Mouse (Mus musculus) hindbrain, postnatal 0 days (tissue): ENCODE measurements around the gene Gm12216. TPM values are rescaled to one million over a fixed set of nuclear protein-coding genes. Genes with fewer than 3 reads are reported as not detected.
"Not testable (repeated sequence)": the region's sequence is repeated elsewhere in the genome, so short reads cannot be mapped to it uniquely, and the experiment has no call there.

Experiments
- ATAC-seq: fragments of 200-750 bp; cut with Nextera tagmentation; 2 replicates; pipeline ENCODE4 v1.8.0; 2017; ENCODE audit warnings: mild to moderate bottlenecking, moderate TSS enrichment, moderate library complexity
- DNase-seq: peaks from one replicate; pipeline ENCODE4 v3.0.0-alpha.2; 2015; ENCODE audit warnings: low spot score
- H3K27ac ChIP-seq: fragments of 300-500 bp; sonication (generic); 2 replicates; pipeline ENCODE4 v1.5.1; 2014; ENCODE audit warnings: mild to moderate bottlenecking
- H3K27me3 ChIP-seq: fragments of 300-500 bp; sonication (generic); 2 replicates; pipeline ENCODE4 v1.6.1; 2014; ENCODE audit warnings: low read length, mixed read lengths; ENCODE audit not compliant: insufficient read depth
- H3K36me3 ChIP-seq: fragments of 300-500 bp; sonication (generic); 2 replicates; pipeline ENCODE4 v1.6.1; 2014; ENCODE audit warnings: low read length, mixed read lengths; ENCODE audit not compliant: insufficient read depth
- H3K4me1 ChIP-seq: fragments of 300-500 bp; sonication (generic); 2 replicates; pipeline ENCODE4 v1.6.1; 2014; ENCODE audit warnings: antibody characterized with exemption, low read length, mixed read lengths; ENCODE audit not compliant: insufficient read depth
- H3K4me2 ChIP-seq: fragments of 300-500 bp; sonication (generic); 2 replicates; pipeline ENCODE4 v1.6.1; 2014; ENCODE audit warnings: low read depth, mild to moderate bottlenecking, low read length, moderate library complexity, mixed read lengths
- H3K4me3 ChIP-seq: fragments of 300-500 bp; sonication (generic); 2 replicates; pipeline ENCODE4 v1.5.1; 2014; ENCODE audit warnings: low read length
- H3K9ac ChIP-seq: fragments of 300-500 bp; sonication (generic); replicated peaks from 2 replicates; pipeline ENCODE4 v1.6.1; 2014; ENCODE audit warnings: mild to moderate bottlenecking, low read length, moderate library complexity, mixed read lengths
- H3K9me3 ChIP-seq: fragments of 300-500 bp; sonication (generic); 2 replicates; pipeline ENCODE4 v1.6.1; 2016; ENCODE audit warnings: low read length, mixed read lengths
- CTCF ChIP-seq: IDR thresholded peaks from 2 replicates; pipeline ENCODE4 v1.5.1; 2016; ENCODE audit warnings: antibody characterized with exemption, control low read depth, low read depth
- WGBS: fragments of 180-500 bp; shearing (Covaris S2); extraction: QIAGEN DNeasy Blood & Tissue Kit; methylation state at CpG from one replicate; pipeline ENCODE4 v1.1.7; 2014; 5-methylcytosine and 5-hydroxymethylcytosine counted together
- polyA plus RNA-seq: library from polyadenylated mRNA; unstranded; fragments of >200 nt; fragmentation: Nextera tagmentation; extraction: Ambion mirVana; gene quantifications from 2 replicates; pipeline ENCODE4 v1.2.1, GENCODE M21; 2015
- total RNA-seq: library from RNA; depleted of rRNA; stranded (reverse); fragments of >200 nt; gene quantifications from 2 replicates; pipeline ENCODE4 v1.2.3, GENCODE M21; 2014

The Gm12216 gene
- total and polyA plus RNA-seq, 2 experiments from 2014 or later, result 1.2 TPM; not detected in 1

DNA sequence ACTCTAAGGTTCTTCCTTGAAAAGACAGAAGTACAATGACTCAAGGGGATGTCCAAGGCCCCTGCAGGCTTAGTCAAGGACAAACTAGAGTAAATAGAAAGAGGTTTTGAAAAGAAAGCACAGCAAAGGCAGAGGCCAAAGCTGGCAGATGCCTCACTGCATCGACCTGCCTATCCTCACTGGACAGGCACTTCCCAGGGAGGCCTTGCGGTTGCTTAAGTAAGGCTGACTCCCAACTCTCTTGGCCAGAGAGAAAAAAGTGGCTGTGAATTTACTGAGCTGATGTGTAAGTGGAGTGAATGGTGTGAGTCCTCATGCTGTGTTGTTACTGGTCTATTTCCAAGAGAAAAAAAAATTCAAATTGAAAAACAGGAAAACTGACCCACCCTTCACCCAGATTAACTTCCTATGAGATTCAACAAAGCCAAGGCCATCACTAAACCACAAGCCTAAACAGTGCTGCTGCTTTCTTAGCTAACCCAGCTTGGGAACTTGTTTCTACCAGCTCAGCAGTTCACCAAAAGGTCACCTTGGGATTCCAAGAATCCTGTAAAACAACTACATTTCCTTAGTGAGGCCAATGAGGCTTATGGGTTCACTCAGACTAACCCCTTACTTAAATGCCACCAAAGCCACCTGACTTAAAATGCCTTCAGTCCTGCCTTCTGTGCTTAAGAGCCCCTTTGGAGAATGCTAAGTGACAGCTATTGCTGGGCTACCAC lies 12.9 kb upstream of the Gm12216 start:
- no peak for TF ChIP-seq CTCF
- Histone ChIP-seq H3K4me3 (no peak overlapping the region), H3K36me3 (peaks cover 5% of the 10 kb centered on the region; the same call in 1 of the 2 replicates), H3K9me3 (no peaks in the 10 kb centered on the region), H3K27ac (no peak overlapping the region), H3K27me3 (no peaks in the 10 kb centered on the region), H3K9ac (no peak overlapping the region), H3K4me1 (no peaks in the 10 kb centered on the region), H3K4me2 (no peak overlapping the region)
- ATAC-seq (no peak), DNase-seq (no peak)
- 86% methylated on average over 2 of the region's 2 CpGs for WGBS

DNA sequence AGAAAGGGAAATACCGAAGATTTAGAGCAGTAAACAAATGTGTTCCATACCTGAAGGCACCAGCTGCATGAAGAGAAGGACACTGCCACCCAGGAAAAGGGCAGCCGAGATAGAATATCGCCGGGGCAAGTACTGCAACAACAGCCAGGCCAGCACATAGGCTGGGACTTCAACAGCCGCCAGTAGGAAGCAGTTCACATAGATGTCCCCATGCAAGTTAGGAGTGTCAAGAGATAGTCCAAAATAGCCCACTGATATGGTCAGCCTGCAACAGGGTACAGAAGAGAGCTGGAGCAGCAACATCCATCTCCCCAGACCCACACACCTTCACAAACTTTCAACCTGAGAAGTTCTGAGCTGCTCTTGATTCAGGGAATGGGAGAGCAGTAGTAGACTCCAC lies 10.1 kb upstream of the Gm12216 start:
- H3K4me1 ChIP-seq, result no peaks in the 10 kb centered on the region
- no peak overlapping the region for H3K4me3 ChIP-seq
- H3K9me3 ChIP-seq, result no peaks in the 10 kb centered on the region
- H3K27ac ChIP-seq, result no peak overlapping the region
- no peak overlapping the region for H3K9ac ChIP-seq
- no peaks in the 10 kb centered on the region for H3K27me3 ChIP-seq
- H3K36me3 ChIP-seq, result peaks cover 5% of the 10 kb centered on the region; the same call in 1 of the 2 replicates
- no peak for DNase-seq
- TF ChIP-seq CTCF, result no peak
- 92% methylated on average over 5 of the region's 5 CpGs for WGBS
- no peak overlapping the region for H3K4me2 ChIP-seq
- ATAC-seq, result no peak

DNA sequence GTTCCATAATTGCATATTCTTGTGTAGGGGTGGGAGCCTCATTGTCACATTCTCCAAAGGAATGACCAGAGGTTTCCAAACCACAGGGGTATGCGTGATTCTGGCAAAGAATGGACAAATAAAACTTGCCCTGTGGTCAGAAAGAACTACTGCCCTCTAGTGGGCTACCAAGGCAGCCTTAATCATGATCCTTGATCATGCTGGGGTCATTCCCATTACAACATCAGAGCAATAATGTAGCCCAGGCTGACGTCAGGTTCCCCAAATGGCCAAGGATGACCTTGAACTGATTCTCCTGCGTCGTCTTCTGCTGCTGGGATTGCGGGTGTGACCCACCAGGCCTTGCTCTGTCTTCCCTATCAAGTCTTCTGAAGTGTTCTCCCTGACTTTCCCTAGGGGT lies 9.3 kb upstream of the Gm12216 start:
- H3K4me1 ChIP-seq, DNase-seq, H3K27me3 ChIP-seq, H3K4me2 ChIP-seq, H3K4me3 ChIP-seq, H3K9ac ChIP-seq, H3K9me3 ChIP-seq, H3K36me3 ChIP-seq, ATAC-seq, H3K27ac ChIP-seq: not testable (repeated sequence)
- peak; percentile 39 for TF ChIP-seq CTCF
- 62% methylated on average over 5 of the region's 5 CpGs for WGBS

DNA sequence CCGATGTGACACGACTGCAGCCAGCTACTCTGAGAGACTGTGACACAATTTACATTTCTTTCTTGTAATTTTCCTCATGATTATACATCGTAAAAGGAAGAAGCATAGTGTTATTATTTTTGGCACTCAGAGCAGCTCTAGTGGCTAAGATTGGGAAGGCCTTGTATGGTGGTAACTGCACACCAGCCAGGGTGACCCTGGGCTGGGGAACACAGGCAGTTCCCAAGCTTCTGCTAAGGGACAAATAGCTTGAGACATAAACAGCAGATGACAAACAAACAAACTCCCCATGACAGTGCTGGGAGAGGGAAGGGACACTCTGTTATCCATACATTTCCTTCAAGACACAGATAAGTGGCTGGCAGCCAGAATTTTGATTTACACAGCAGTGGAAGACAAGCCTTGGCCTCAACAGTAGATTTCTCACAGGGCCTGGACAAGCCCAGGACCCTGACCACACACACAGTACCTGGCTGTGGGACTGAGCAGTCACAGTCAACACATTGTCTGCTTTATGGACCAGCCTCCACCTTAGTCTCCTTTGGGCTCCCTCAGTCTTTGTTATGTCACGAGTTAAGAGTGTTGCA lies 5.8 kb upstream of the Gm12216 start:
- H3K9me3 ChIP-seq, H3K36me3 ChIP-seq, H3K27ac ChIP-seq, ATAC-seq, H3K4me3 ChIP-seq, H3K27me3 ChIP-seq, H3K9ac ChIP-seq, H3K4me1 ChIP-seq, DNase-seq, H3K4me2 ChIP-seq: not testable (repeated sequence)
- 76% methylated on average over 1 of the region's 4 CpGs for WGBS

DNA sequence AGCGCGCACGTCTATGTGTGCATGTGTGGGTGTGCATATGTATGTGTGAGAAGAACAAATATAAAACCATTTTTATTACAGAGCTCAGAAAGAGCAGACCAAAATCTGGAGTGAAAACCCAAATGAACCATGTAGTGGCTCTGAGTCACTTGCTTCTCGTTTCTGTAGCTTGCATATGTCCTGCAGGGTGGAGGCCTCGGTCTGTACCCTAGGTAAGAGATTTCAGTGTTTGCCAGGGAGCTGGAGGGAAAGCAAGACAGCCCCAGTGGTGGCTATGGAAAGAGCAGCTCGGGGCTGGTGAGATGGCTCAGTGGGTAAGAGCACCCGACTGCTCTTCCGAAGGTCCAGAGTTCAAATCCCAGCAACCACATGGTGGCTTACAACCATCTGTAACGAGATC lies 1.9 kb upstream of the Gm12216 start:
- H3K9me3 ChIP-seq, ATAC-seq, H3K27me3 ChIP-seq, H3K4me2 ChIP-seq, H3K27ac ChIP-seq, H3K9ac ChIP-seq, H3K36me3 ChIP-seq, H3K4me3 ChIP-seq, H3K4me1 ChIP-seq, DNase-seq: not testable (repeated sequence)
- 85% methylated on average over 8 of the region's 9 CpGs for WGBS

DNA sequence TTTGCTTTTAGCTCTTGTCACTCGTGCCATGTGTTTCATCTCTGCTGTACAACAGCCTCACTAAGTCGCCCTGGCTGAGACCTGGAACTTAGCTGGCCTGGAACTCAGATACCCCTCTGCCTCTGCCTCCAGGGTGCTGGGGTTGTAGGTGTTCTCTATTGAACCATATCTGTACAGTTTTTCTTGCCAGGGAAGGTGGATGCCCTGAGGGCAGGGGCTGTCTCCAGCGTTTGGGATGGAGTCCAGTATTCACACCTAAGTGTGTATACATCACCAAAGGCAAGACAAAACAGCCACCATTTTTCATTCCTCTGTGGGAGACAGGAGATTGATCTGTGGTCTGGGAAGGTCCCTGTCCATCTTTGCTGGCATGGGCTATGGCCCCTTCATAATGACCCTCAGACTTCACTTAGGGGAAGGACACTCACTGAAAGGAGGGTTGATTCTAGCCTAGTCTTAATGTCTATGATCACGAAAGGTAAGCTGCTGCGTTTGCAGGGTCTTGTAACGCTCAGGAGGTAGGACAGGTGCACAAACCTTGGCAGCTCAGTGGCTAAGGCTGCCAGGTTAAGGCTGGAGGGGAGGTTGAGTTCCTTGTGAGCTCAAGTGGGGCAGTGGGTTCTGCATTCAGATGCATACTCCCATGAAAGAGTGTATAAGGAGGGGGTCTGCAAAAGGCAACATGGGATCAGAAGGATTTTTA lies 847 bp downstream of the Gm12216 start:
- DNase-seq (no peak), ATAC-seq (no peak)
- no peak for TF ChIP-seq CTCF
- Histone ChIP-seq H3K9ac (no peak overlapping the region), H3K9me3 (no peaks in the 10 kb centered on the region), H3K4me2 (peak overlapping the region; percentile 51), H3K36me3 (no peaks in the 10 kb centered on the region), H3K4me3 (no peak overlapping the region), H3K27me3 (no peaks in the 10 kb centered on the region), H3K4me1 (no peaks in the 10 kb centered on the region), H3K27ac (no peak overlapping the region)
- WGBS, result 79% methylated on average over 6 of the region's 6 CpGs

DNA sequence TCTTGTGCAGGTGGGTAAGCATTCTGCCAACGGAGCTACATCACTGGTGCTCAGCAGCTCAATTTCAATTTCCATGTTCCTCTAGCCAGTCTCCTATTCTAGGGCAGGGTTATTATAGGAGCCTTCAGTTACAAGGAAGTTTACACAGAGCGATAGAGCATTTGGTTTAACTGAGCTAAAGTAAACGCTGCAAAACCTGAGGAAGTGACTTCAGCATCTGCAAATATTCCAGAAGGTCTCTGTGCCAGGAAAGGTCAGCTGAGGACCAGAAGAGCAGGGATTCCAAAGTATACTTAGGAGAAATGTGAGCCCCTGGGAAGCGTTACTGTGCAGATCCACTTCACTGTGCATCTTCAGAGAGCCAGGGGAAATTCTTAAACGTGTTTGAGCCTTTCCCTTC lies 5.4 kb downstream of the Gm12216 start:
- no peak overlapping the region for H3K4me2 ChIP-seq
- DNase-seq, result no peak
- no peak overlapping the region for H3K27ac ChIP-seq
- H3K9me3 ChIP-seq, result no peaks in the 10 kb centered on the region
- no peak for ATAC-seq
- H3K27me3 ChIP-seq, result no peaks in the 10 kb centered on the region
- no peaks in the 10 kb centered on the region for H3K4me1 ChIP-seq
- WGBS, result 68% methylated on average over 5 of the region's 5 CpGs
- no peak overlapping the region for H3K9ac ChIP-seq
- TF ChIP-seq CTCF, result no peak
- no peak overlapping the region for H3K4me3 ChIP-seq
- no peaks in the 10 kb centered on the region for H3K36me3 ChIP-seq
